Mouse (Mus musculus) midbrain, embryonic 15.5 days (tissue): ENCODE data around the gene C1qb. TPM values are rescaled to one million over a fixed set of nuclear protein-coding genes. Genes with fewer than 3 reads are reported as not detected.
A peak's percentile ranks its signal among the peaks of the same experiment; 100 is the strongest.

ENCODE experiments used
- ATAC-seq: fragments of 200-750 bp; cut with Nextera tagmentation; replicated peaks from 2 replicates; pipeline ENCODE4 v1.8.0; 2017; ENCODE audit warnings: moderate TSS enrichment
- H3K27ac ChIP-seq: fragments of 300-500 bp; sonication (generic); 2 replicates; pipeline ENCODE4 v1.5.1; 2015; ENCODE audit warnings: mild to moderate bottlenecking, inconsistent platforms
- H3K27me3 ChIP-seq: fragments of 300-500 bp; sonication (generic); replicated peaks from 2 replicates; pipeline ENCODE4 v1.6.1; 2015; ENCODE audit warnings: inconsistent platforms
- H3K36me3 ChIP-seq: fragments of 300-500 bp; sonication (generic); replicated peaks from 2 replicates; pipeline ENCODE4 v1.6.1; 2015; ENCODE audit warnings: inconsistent platforms
- H3K4me1 ChIP-seq: fragments of 300-500 bp; sonication (generic); 2 replicates; pipeline ENCODE4 v1.6.1; 2015; ENCODE audit warnings: inconsistent platforms
- H3K4me2 ChIP-seq: fragments of 300-500 bp; sonication (generic); 2 replicates; pipeline ENCODE4 v1.6.1; 2015; ENCODE audit warnings: inconsistent platforms, mild to moderate bottlenecking, moderate library complexity
- H3K4me3 ChIP-seq: fragments of 300-500 bp; sonication (generic); 2 replicates; pipeline ENCODE4 v1.5.1; 2015; ENCODE audit warnings: mild to moderate bottlenecking, inconsistent platforms
- H3K9ac ChIP-seq: fragments of 300-500 bp; sonication (generic); 2 replicates; pipeline ENCODE4 v1.6.1; 2015; ENCODE audit warnings: mild to moderate bottlenecking, inconsistent platforms
- H3K9me3 ChIP-seq: fragments of 300-500 bp; sonication (generic); 2 replicates; pipeline ENCODE4 v1.6.1; 2016; ENCODE audit warnings: inconsistent platforms
- WGBS: fragments of 180-500 bp; shearing (Covaris S2); methylation state at CpG from one replicate; pipeline ENCODE4 v1.1.7; 2015; ENCODE audit warnings: mixed read lengths; 5-methylcytosine and 5-hydroxymethylcytosine counted together
- polyA plus RNA-seq: library from polyadenylated mRNA; unstranded; fragments of >200 nt; fragmentation: Nextera tagmentation; extraction: Ambion mirVana; gene quantifications from 2 replicates; pipeline ENCODE4 v1.2.1, GENCODE M21; 2015

Gene C1qb
- 39.7 and 49.0 TPM in 2 replicates for polyA plus RNA-seq

GRCm38 (mm10) chr4:136886101-136886500, at the start of gene C1qb:
C1qb (minus strand) TSS chr4:136886187.
- Histone ChIP-seq H3K9me3 (no peaks in the 10 kb centered on the region), H3K9ac (no peak within 1 kb of the TSS), H3K4me3 (no peak within 1 kb of the TSS), H3K27me3 (no peaks in the 10 kb centered on the region; the same call in 1 of the 2 replicates), H3K36me3 (no peaks in the 10 kb centered on the region), H3K27ac (peak within 1 kb of the TSS; percentile 32; the same call in 1 of the 2 replicates), H3K4me2 (no peak within 1 kb of the TSS), H3K4me1 (peaks cover 16% of the 10 kb centered on the region)
- WGBS: 68% methylated on average over 7 of the region's 7 CpGs
- ATAC-seq: no peak

DNA sequence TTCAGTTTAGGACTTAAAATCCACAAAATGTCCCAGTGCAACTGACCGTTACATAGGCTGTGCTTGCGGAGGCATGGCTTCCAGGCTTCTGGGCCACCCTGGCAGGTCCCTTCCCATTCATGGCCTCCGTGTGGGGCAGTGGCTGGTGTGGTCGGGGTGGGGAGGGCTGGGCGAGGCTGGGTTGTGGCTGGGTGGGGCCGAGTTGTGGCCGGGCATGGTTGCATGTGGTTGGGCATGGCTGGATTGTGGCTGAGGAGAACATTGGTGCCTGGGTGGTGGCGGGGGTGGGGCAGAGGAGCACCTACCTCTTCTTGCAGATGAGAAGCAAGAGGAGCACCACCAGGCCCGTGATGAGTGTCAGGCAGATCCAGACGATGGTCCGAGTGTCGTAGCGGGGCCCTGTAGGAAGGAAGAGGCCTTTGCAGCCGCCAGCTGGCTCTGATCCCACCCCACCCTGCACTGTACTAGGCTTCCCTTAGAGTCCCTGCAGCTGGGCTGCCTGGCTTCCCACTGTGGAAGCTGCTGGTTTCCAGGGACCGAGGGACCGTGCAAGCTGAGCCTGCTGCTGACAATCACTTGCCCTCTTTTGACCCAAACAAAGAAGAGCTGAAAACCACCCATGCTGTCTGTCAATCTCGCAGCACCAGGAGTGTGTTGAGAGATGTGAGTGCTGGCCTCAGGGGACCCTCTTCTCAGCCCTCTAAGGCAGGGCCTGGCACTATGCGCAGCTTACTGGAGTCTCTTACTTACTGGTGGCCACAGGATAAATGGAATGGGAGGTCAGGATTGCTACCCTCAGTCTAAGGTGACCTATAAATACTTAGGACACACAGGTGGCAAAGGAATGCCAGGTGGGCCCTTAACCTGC, 49.0 kb upstream of the C1qb start:
- Histone ChIP-seq H3K36me3 (0 out of 2 replicates have a peak, but pooled peaks cover 2% of the 10 kb centered on the region), H3K9ac (no peak overlapping the region), H3K4me3 (no peak overlapping the region), H3K9me3 (no peaks in the 10 kb centered on the region), H3K4me1 (peaks cover 6% of the 10 kb centered on the region; the same call in 1 of the 2 replicates), H3K27ac (no peak overlapping the region), H3K27me3 (peaks cover 66% of the 10 kb centered on the region), H3K4me2 (no peak overlapping the region)
- 39% methylated on average over 18 of the region's 18 CpGs for WGBS
- ATAC-seq: no peak

GRCm38 (mm10) chr4:136930474-136930873, 44.5 kb upstream of the C1qb start:
- ATAC-seq: no peak
- WGBS: 86% methylated on average over 8 of the region's 8 CpGs

DNA sequence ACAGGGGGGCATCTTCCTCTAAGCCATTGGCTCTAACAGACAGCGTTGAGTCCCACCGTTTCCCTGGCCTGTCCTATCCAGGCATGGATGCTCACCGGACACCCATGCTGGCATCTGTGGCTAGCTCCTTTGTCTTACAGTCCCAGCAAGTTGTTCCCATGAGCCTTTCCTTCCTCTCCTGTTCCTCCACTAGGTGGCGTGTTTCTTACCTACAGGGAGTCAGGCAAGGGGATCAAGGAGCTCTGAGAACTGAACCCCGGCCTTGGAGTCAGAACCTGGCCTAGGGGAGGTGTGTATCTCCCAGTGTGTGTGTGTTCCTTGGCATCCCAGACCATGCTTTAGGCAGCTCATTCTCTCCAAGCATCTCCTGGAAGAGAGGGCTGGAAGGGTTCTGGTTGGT, 42.9 kb upstream of the C1qb start:
- Histone ChIP-seq H3K9ac (no peak overlapping the region), H3K4me3 (no peak overlapping the region), H3K27me3 (peaks cover 60% of the 10 kb centered on the region), H3K4me2 (no peak overlapping the region), H3K9me3 (no peaks in the 10 kb centered on the region), H3K36me3 (0 out of 2 replicates have a peak, but pooled peaks cover 2% of the 10 kb centered on the region), H3K27ac (no peak overlapping the region), H3K4me1 (peaks cover 9% of the 10 kb centered on the region)
- 5% methylated on average over 5 of the region's 5 CpGs for WGBS
- no peak for ATAC-seq

More at GRCm38 (mm10) chr4:136930474-136930873, 44.5 kb upstream of the C1qb start:
- no peak overlapping the region for H3K4me3 ChIP-seq
- H3K4me1 ChIP-seq: peaks cover 15% of the 10 kb centered on the region
- H3K27ac ChIP-seq: no peak overlapping the region
- H3K9me3 ChIP-seq: no peaks in the 10 kb centered on the region
- H3K36me3 ChIP-seq: 0 out of 2 replicates have a peak, but pooled peaks cover 2% of the 10 kb centered on the region
- H3K4me2 ChIP-seq: no peak overlapping the region
- H3K27me3 ChIP-seq: peaks cover 53% of the 10 kb centered on the region
- no peak overlapping the region for H3K9ac ChIP-seq

DNA sequence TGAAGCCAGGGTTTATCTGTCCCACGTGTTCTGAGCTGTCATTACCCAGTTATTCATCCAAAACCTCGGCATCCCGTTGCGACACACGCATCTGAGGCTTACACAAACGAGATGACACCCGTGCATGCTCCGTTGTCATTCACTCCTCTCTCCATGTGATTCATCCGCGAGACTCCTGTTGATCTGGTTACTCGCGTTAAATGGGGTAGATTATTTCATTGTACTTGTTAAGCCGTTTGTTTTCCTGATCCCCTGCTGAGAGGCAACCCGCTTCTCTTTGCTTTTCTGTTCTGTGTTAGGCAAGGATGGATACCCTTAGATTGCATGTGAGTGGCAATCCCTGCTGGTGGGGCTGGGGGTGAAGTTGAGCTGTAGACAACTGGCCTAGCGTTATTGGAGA, 39.8 kb upstream of the C1qb start:
- peaks cover 40% of the 10 kb centered on the region for H3K27me3 ChIP-seq
- no peak overlapping the region for H3K4me3 ChIP-seq
- H3K27ac ChIP-seq: no peak overlapping the region
- H3K9me3 ChIP-seq: no peaks in the 10 kb centered on the region
- H3K4me2 ChIP-seq: no peak overlapping the region
- WGBS: 4% methylated on average over 15 of the region's 15 CpGs
- H3K9ac ChIP-seq: no peak overlapping the region
- no peaks in the 10 kb centered on the region for H3K36me3 ChIP-seq
- peaks cover 14% of the 10 kb centered on the region for H3K4me1 ChIP-seq
- no peak for ATAC-seq

DNA sequence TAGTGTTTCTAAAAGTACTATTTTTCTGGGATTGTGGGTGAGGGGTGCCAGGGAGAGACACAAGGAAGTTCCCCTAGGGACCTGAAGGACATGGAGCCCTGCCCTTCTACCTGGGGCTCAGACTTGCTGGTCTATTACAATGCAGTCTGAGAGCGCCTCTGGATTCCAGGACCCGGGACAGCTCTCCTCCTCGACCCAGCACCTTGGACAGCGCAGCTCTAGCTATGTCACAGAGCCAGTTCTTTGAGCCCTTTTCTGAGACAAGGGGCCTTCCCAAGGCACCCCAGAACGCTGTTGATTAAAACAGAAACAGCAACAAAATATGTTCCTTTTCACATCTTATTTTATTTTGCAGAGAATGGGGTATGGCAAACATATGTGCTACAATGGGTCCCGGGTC, 38.5 kb upstream of the C1qb start:
- no peaks in the 10 kb centered on the region for H3K9me3 ChIP-seq
- H3K4me1 ChIP-seq: peaks cover 14% of the 10 kb centered on the region
- 11% methylated on average over 6 of the region's 6 CpGs for WGBS
- ATAC-seq: no peak
- H3K27ac ChIP-seq: no peak overlapping the region
- H3K36me3 ChIP-seq: no peaks in the 10 kb centered on the region
- H3K4me3 ChIP-seq: no peak overlapping the region
- H3K27me3 ChIP-seq: peaks cover 29% of the 10 kb centered on the region
- no peak overlapping the region for H3K9ac ChIP-seq
- no peak overlapping the region for H3K4me2 ChIP-seq

- peaks cover 5% of the 10 kb centered on the region for H3K27me3 ChIP-seq
- H3K36me3 ChIP-seq: no peaks in the 10 kb centered on the region
- 77% methylated on average over 3 of the region's 3 CpGs for whole genome bisulfite sequencing
- no peak overlapping the region for H3K27ac ChIP-seq
- H3K9me3 ChIP-seq: no peaks in the 10 kb centered on the region
- H3K9ac ChIP-seq: no peak overlapping the region
- no peak overlapping the region for H3K4me3 ChIP-seq
- ATAC-seq: no peak
- peaks cover 21% of the 10 kb centered on the region for H3K4me1 ChIP-seq
- no peak overlapping the region for H3K4me2 ChIP-seq
Measured at GRCm38 (mm10) chr4:136919526-136919925, 33.5 kb upstream of the C1qb start.

DNA sequence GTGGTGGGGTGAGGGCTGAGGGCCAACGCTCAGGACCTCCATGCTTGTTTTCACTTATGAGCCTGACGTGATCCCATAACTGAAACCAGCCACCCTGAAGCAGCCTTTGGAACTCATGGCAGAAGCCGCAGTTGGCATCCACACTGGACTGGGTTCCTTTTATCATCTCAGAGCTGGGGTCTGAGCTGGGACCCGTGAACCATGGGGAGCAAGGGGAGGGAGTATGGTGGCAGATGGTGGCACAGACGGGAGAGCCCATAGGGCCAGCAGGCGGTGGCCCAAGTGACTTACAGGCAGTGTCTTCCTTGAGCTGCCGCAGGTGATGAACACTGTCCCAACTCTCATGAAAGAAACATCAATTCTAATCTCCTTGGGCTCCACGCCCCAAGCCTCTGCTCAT, 32.8 kb upstream of the C1qb start:
- H3K27ac ChIP-seq: no peak overlapping the region
- 78% methylated on average over 8 of the region's 8 CpGs for WGBS
- no peak overlapping the region for H3K4me2 ChIP-seq
- no peak overlapping the region for H3K9ac ChIP-seq
- peaks cover 23% of the 10 kb centered on the region for H3K4me1 ChIP-seq
- no peaks in the 10 kb centered on the region for H3K9me3 ChIP-seq
- no peak for ATAC-seq
- no peak overlapping the region for H3K4me3 ChIP-seq
- H3K27me3 ChIP-seq: no peaks in the 10 kb centered on the region; the same call in 1 of the 2 replicates
- H3K36me3 ChIP-seq: no peaks in the 10 kb centered on the region

DNA sequence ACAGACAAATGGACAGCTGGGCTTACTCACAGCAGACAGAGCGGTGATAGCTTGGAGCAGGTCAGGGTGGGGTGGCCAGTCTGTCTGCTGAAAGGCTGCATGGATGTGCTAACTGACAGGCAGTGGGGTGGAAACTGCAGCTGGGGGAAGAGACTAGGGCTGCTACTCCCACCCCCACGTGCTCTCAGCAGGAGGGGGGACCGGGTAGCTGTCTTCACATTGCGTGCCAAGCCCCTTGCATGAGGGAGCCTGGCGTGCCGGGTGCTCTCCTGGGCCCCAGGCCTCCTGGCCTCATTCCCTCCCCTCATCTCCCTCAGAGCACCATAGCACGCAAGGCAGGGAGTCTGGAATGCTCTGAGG, 31.2 kb upstream of the C1qb start:
- Histone ChIP-seq H3K9me3 (no peaks in the 10 kb centered on the region), H3K27me3 (no peaks in the 10 kb centered on the region; the same call in 1 of the 2 replicates), H3K4me2 (no peak overlapping the region), H3K4me3 (no peak overlapping the region), H3K27ac (peak overlapping the region; percentile 56; the same call in 1 of the 2 replicates), H3K9ac (no peak overlapping the region), H3K36me3 (no peaks in the 10 kb centered on the region), H3K4me1 (peaks cover 32% of the 10 kb centered on the region)
- 31% methylated on average over 7 of the region's 7 CpGs for WGBS
- 0 out of 2 replicates have a peak, but pooled peaks have one; percentile 26 for ATAC-seq

DNA sequence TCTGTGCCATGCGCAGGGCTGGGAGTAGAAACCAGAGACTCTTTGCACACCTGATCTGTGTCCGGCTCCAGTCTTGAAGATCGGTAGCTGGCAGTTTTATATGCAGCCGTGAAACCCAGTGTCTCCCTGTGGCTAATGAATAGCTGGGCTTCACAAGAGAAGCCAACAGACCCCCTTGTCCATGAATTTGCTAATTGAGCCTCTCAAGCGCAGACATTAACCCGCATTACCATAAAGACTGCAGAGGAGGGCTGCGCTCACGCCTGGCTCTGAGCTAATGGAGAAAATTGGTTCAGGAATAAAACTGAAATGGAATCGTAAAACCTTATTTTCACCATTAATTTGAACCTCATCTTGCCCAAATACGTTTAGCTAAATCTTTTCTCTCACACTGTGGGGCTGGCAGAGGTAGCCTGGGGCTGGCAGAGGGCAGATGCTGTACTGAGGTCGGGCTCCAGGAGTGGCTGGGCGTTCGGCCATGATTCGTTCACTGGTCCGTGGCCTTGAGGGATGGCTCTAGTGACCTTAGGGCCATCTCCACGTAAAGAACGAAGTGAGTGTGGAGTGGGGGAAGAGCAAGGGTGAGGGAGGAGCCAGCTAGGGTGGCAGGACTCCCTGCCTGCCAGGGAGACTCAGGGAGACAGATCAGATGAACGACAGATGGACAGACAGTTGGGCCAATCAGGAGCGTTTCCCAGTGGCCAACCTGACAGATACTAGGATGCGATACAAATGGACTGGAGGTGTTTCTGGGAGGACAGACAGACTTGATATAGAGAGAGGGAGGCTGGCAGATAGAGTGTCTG, 30.6 kb upstream of the C1qb start:
- Histone ChIP-seq H3K9ac (no peak overlapping the region), H3K27ac (peak overlapping the region; percentile 56; the same call in 1 of the 2 replicates), H3K4me3 (no peak overlapping the region), H3K4me1 (peaks cover 35% of the 10 kb centered on the region), H3K9me3 (no peaks in the 10 kb centered on the region), H3K4me2 (no peak overlapping the region), H3K36me3 (no peaks in the 10 kb centered on the region), H3K27me3 (no peaks in the 10 kb centered on the region; the same call in 1 of the 2 replicates)
- 38% methylated on average over 20 of the region's 20 CpGs for WGBS
- ATAC-seq: 0 out of 2 replicates have a peak, but pooled peaks have one; percentile 10

- H3K27ac ChIP-seq: peak overlapping the region; percentile 42; the same call in 1 of the 2 replicates
- peaks cover 43% of the 10 kb centered on the region for H3K4me1 ChIP-seq
- no peak overlapping the region for H3K4me3 ChIP-seq
- H3K36me3 ChIP-seq: no peaks in the 10 kb centered on the region
- peaks cover 14% of the 10 kb centered on the region; the same call in 1 of the 2 replicates for H3K27me3 ChIP-seq
- H3K9me3 ChIP-seq: no peaks in the 10 kb centered on the region
- 9% methylated on average over 9 of the region's 9 CpGs for WGBS
- H3K9ac ChIP-seq: no peak overlapping the region
- no peak for ATAC-seq
- H3K4me2 ChIP-seq: no peak overlapping the region
Measured at GRCm38 (mm10) chr4:136912841-136913240, 26.9 kb upstream of the C1qb start.

DNA sequence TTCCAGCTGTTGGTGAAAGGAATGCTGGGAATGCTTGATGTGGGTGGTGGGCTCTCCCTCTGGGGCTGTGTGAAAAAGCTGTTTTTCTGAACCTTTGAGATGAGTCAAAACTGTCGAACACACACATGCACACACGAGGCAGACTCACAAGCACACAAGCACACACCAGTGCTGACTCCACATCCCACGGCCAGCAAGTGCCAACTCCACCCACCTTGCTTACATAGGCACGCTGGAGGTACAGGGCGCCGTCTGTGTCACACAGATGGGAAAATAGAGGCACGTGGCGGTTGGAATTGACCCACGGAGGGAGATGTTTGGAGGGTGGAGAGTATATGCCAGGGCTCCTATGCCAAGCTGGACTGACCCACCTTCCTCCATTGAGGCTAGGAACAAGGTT, 25.8 kb upstream of the C1qb start:
- 35% methylated on average over 9 of the region's 9 CpGs for WGBS
- ATAC-seq: peak; percentile 13; the same call in 1 of the 2 replicates
- H3K4me3 ChIP-seq: no peak overlapping the region
- no peaks in the 10 kb centered on the region for H3K36me3 ChIP-seq
- peaks cover 16% of the 10 kb centered on the region for H3K27me3 ChIP-seq
- no peaks in the 10 kb centered on the region for H3K9me3 ChIP-seq
- H3K9ac ChIP-seq: no peak overlapping the region
- peak overlapping the region; percentile 53; the same call in 1 of the 2 replicates for H3K27ac ChIP-seq
- peak overlapping the region; percentile 39 for H3K4me2 ChIP-seq
- H3K4me1 ChIP-seq: peaks cover 36% of the 10 kb centered on the region
